Mouse (Mus musculus) urinary bladder, postnatal 25 days (tissue): Measurements from ENCODE around the gene Nanos1.
A peak's percentile ranks its signal among the peaks of the same experiment; 100 is the strongest.

ENCODE experiments used
- DNase-seq: peaks from one replicate; pipeline ENCODE4 v3.0.0; 2022; ENCODE audit warnings: low spot score

Gene Nanos1

DNA sequence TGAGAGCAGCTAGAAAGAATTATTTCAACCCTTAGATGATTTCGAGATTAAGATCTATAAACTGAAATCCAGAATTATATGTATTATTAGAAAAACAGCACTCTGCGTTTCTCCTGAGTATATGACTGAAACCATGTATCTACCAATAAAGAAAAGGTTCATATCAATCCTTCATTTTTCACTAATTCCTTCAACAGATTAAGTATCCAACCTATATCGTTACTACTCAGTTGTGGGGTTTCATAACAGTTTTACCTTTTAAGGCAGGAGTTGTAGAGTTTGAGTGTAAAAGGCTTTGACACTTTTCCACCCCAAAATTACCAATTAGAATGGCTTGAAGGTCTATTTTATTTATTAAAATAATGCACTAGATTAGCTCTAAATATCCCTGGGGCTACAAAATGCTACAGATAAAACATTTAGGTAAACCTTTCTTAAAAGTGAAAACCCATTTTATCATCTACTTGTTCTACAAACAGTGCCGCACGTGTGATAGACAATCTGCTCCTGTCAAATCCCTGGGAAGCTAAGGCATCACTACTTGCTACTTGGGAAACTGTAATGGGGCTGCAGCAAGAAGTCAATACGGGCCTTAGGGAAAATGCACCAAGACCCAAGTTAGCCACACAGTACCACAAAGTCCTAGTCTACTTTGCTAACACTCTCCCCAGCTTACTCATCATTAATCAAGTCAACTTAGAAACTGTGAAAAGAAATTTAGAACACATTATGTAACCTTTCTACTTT lies 32.6 kb downstream of the Nanos1 start:
- no peak for DNase-seq

DNA sequence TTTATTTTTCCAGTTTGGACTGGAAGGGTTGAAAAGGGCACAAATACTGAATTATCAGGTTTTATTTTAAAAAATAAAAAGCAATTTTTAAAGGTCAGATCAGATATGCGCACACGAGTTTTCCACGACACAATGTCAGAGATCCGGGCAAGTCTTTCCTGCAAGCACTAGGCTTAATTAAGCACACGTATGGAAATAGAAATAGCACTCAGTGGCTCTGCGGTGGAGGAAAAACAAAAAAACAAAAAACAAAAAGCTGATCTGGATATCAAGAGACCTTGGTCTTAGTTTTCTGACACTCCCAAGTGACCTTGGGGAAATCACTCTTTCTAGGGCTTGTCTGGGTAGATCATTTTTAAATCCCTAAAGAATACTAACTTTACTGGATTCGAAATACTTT lies 33.7 kb downstream of the Nanos1 start:
- no peak for DNase-seq

DNA sequence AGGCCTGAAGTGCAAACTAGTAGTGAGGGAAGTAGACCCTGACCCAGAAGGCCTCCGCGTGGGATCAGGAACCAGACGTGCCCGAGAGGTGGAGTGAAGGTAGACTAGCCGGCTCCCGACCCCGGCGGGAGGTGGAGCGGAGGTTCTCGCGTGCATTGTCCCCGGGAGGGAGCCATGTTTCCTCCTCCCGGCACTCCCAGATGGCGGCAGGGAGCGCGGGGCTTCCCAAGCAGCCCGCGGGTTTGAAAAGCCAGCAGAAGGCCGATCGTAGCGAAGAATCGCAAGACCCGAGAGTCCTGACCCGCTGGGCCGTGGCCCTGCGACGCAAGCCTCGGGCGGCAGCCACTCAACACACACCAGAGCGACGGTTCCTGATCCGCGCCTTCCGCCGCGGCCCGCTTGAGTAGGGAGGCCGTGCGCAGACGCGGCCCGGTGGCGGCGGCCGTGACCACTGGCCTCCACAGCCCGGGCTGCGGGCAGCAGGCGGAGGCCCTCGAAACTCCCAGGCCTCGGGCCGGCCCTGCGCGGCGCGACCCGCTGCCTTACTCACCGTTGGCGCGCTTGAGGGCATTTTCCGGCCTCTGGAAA lies 34.2 kb downstream of the Nanos1 start:
- DNase-seq = peak; percentile 49

DNA sequence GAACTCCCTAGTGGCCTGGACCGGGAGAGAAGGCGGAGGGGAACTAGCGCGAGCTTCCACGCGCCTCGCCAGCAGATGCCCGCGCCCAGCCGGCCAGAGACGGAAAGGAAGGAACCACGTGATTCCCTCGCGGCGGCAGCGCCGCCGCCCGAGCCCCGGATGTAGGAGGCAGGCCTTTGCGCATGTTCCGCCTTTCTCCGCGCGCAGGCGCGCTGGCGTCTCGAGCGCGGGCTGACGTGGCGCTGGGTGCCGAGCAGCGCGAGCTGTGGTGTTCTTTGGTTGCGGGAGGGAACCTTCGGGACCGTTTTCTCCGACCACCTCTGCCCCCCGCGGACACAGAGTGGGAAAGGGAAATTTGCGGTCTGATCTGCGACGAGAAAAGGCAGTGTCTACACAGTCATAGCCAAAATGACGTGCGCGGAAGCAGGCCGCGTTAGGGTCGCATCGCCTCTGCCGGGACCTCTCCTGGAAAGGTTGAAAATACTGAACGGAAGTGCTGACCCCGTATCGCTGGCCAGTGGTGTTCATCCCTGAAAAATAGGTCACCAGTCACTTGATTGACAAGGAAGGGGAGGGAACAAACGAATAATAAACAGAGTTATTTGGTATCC lies 34.9 kb downstream of the Nanos1 start, which contains the start of gene Eif3a:
Gene Eif3a, minus strand, starts transcription at position 108 of the 611 bp plus-strand sequence.
- DNase-seq = peak; percentile 92

DNA sequence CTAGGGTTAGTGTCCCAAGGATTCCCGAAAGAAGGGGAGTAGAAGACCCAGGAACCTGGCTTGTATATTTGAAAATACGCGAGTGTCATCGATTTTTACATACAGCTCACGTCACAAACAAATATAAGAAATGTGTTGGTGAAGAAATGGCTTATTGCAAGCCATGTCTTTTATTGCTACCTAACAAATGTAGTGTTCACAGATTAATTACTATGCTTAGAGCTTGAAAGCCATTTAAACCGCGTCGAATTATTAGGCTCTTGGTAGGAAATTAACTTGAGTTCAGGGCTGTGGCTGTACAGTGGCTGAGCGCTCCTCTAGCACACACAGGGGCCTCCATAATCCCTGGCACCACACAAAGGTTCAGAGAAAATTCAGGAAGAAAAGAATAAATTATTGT lies 35.4 kb downstream of the Nanos1 start:
- DNase-seq = no peak

DNA sequence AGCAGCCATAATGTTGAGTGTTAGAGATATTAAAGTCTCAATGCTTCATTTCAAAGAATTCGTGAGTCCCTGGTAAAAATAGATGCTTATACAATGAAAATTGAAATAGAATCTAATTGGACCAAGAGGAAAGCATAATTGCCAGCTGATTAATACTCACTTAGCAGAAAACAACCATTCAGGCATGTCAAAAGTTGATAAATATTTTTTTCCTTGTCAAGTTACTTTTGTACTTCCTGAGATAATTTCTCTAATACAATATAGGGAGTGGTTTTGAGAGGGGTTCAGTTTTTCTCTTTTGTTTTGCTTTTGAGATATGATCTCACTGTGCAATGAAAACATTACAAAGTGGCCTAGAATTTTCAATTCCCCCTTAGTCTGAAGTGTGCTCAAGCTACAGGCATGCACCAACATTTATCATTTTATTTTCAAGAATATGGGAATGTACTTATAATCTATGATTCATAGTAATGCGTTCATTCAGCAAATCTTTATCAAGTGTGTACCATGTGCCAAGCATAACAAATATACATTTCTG lies 37.5 kb downstream of the Nanos1 start:
- no peak for DNase-seq

DNA sequence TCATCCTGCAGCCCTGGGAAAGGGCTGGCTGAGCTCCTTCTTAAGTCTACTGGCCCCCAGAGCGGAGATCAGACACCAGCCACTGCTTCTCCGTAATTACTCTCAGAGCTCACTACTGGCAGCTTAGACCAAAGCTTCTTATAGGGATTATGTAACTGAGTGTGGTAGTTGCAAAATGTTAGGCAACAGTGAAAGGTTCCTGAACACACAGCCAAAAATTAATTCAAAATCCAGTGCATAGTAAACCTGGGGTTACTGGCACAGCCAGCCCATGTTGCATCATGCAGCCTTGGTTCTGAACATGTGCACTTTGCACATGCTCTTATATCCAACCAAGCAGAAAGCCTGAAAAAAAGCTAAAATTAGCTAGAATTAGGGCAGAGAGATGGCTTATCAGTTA lies 39.5 kb downstream of the Nanos1 start:
- DNase-seq = no peak

DNA sequence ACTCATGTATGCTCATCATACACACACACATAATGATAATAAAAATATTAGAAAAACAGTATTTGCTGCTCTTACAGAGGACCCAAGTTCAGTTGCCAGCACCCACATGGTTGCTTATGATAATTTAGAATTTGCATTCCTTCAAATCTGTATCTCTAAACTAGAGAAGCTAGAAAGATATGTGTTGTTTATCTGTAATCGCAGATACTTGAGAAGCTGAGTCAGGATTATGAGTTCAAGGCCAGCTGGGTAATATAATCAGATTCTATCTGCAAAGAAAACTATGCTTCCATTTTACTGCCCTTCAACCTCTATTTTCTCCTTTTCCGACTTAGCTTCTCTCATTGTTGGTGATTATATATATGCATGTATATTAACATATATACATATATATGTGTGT lies 41.6 kb downstream of the Nanos1 start:
- no peak for DNase-seq

DNA sequence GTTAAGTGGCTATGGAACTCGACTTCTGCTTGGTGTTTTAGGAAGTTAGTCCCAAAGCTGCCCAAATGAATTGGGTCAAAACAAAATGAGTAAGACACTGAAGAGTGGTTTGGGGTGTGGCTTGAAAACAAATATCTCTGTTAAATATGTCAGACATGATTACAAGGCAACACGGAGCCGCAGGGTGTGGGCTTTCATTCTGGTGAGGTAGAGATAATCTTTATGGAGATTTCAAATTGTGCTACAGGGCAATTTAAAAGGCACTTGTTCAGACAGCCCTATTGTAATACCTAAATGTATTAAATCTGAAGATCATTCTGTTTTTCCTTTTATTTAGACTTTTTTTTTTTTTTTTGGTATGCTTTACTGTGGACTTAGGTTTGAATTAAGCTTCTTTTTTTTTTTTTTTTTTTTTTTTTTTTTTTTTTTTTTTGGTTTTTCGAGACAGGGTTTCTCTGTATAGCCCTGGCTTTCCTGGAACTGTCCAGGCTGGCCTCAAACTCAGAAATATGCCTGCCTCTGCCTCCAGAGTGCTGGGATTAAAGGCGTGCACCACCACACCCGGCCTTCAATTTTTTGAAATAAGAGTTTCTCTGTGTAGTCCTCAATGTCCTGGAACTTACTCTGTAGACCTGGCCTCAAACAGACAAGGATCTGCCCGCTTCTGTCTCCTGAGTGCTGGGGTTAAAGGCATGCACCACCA lies 44.2 kb downstream of the Nanos1 start:
- no peak for DNase-seq

DNA sequence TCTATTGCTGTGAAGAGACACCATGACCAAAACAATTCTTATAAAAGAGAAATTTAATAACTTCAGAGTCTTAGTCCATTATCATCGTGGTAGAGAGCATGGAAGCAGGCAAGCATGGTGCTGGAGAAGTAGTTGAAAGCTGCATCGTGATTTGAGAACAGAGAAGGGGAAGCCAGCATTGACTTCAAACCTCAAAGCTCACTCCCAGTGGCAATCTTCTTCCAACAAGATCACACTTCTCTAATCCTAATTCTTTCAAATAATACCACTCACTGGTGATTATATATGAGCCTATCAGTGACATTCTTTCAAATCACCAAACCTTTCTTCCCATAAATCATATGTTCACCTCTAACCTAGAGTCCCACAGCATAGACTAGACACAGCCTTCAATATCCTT lies 49.1 kb downstream of the Nanos1 start:
- no peak for DNase-seq
